Mouse (Mus musculus): ENCODE measurements around the gene Sox5. TPM values are rescaled to one million over a fixed set of nuclear protein-coding genes. Genes with fewer than 3 reads are reported as not detected.
"Not testable (repeated sequence)": the region's sequence is repeated elsewhere in the genome, so short reads cannot be mapped to it uniquely, and the experiment has no call there.

The Sox5 gene
- total RNA-seq, 4 experiments from 2014 or later, result 46.1 to 57.5 (median 51.3) TPM

GRCm38 (mm10) chr6:144197209-144198119 lies 584.3 kb downstream of the Sox5 start:
- no peak for DNase-seq (ENCODE audit: low spot score in 2 of 2)

GRCm38 (mm10) chr6:144195934-144196333 lies 585.8 kb downstream of the Sox5 start:
- DNase-seq (ENCODE audit: low spot score in 2 of 2), result no peak

GRCm38 (mm10) chr6:144183087-144183486 lies 598.7 kb downstream of the Sox5 start:
- DNase-seq (ENCODE audit: low spot score in 2 of 2), result no peak

GRCm38 (mm10) chr6:144182429-144182828 lies 599.3 kb downstream of the Sox5 start:
- not testable (repeated sequence) for DNase-seq (ENCODE audit: low spot score in 2 of 2)

- DNase-seq (ENCODE audit: low spot score in 2 of 2), result no peak
Observed at GRCm38 (mm10) chr6:144181083-144181866, 600.5 kb downstream of the Sox5 start.

GRCm38 (mm10) chr6:144179111-144179510 lies 602.7 kb downstream of the Sox5 start:
- no peak for DNase-seq (ENCODE audit: low spot score in 2 of 2)

- no peak for DNase-seq (ENCODE audit: low spot score in 2 of 2)
Observed at GRCm38 (mm10) chr6:144176674-144177073, 605.1 kb downstream of the Sox5 start.

- no peak for DNase-seq (ENCODE audit: low spot score in 2 of 2)
Observed at GRCm38 (mm10) chr6:144175590-144175989, 606.2 kb downstream of the Sox5 start.

GRCm38 (mm10) chr6:144170541-144170940 lies 611.2 kb downstream of the Sox5 start:
- no peak for DNase-seq (ENCODE audit: low spot score in 2 of 2)

- DNase-seq (ENCODE audit: low spot score in 2 of 2), result no peak
Observed at GRCm38 (mm10) chr6:144169791-144170190, 612.0 kb downstream of the Sox5 start.

GRCm38 (mm10) chr6:144168696-144169476 lies 612.9 kb downstream of the Sox5 start:
- no peak for DNase-seq (ENCODE audit: low spot score in 2 of 2)

- DNase-seq (ENCODE audit: low spot score in 2 of 2), result no peak
Observed at GRCm38 (mm10) chr6:144167058-144167457, 614.7 kb downstream of the Sox5 start.

- DNase-seq (ENCODE audit: low spot score in 2 of 2), result no peak
Observed at GRCm38 (mm10) chr6:144166651-144167050, 615.1 kb downstream of the Sox5 start.

GRCm38 (mm10) chr6:144166104-144166503 lies 615.7 kb downstream of the Sox5 start:
- no peak for DNase-seq (ENCODE audit: low spot score in 2 of 2)

- no peak for DNase-seq (ENCODE audit: low spot score in 2 of 2)
Observed at GRCm38 (mm10) chr6:144163501-144163900, 618.3 kb downstream of the Sox5 start.

- DNase-seq (ENCODE audit: low spot score in 2 of 2), result no peak
Observed at GRCm38 (mm10) chr6:144158637-144159036, 623.1 kb downstream of the Sox5 start.

- peak in 1 of 2 experiments; percentile 35 for DNase-seq (ENCODE audit: low spot score in 2 of 2)
Observed at GRCm38 (mm10) chr6:144154892-144155424, 626.8 kb downstream of the Sox5 start.

- DNase-seq (ENCODE audit: low spot score in 2 of 2), result no peak
Observed at GRCm38 (mm10) chr6:144151957-144152356, 629.8 kb downstream of the Sox5 start.

- no peak for DNase-seq (ENCODE audit: low spot score in 2 of 2)
Observed at GRCm38 (mm10) chr6:144151075-144151474, 630.7 kb downstream of the Sox5 start.

- DNase-seq (ENCODE audit: low spot score in 2 of 2), result no peak
Observed at GRCm38 (mm10) chr6:144137397-144137796, 644.4 kb downstream of the Sox5 start.

- DNase-seq (ENCODE audit: low spot score in 2 of 2), result no peak
Observed at GRCm38 (mm10) chr6:144136894-144137293, 644.9 kb downstream of the Sox5 start.
